Mouse (Mus musculus) cerebellum, adult 9-11 months (tissue): ENCODE measurements around the gene Defa21.
"Not testable (repeated sequence)": the region's sequence is repeated elsewhere in the genome, so short reads cannot be mapped to it uniquely, and the experiment has no call there.

Experiments used
- DNase-seq: peaks from one replicate; pipeline ENCODE4 v3.0.0; 2022

Defa21 gene

DNA sequence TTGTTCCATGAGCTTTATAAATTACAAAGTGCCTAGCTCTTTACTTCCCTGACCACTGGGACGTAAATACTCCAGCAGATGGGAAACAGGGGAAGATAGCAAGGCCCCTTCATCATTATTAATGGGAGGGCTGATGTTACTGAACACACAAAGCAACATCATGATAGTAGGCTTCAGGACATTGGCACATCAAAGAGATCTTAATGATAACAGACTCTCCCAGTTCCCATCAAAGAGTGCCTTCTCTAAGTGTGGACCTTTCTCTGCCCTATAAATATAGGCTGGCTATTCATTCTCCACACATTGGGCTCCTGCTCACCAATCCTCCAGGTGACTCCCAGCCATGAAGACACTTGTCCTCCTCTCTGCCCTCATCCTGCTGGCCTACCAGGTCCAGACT is at the start of gene Defa21:
Gene Defa21 (plus strand): TSS at position 301 of the 400 bp plus-strand sequence.
- DNase-seq, result not testable (repeated sequence)

- no peak for DNase-seq
These were observed 45.5 kb upstream of the Defa21 start for GRCm38 (mm10) chr8:20979846-20980245.

- not testable (repeated sequence) for DNase-seq
These were observed 31.3 kb upstream of the Defa21 start for GRCm38 (mm10) chr8:20994042-20994441.

- no peak for DNase-seq
These were observed 28.6 kb upstream of the Defa21 start for GRCm38 (mm10) chr8:20996776-20997175.

DNA sequence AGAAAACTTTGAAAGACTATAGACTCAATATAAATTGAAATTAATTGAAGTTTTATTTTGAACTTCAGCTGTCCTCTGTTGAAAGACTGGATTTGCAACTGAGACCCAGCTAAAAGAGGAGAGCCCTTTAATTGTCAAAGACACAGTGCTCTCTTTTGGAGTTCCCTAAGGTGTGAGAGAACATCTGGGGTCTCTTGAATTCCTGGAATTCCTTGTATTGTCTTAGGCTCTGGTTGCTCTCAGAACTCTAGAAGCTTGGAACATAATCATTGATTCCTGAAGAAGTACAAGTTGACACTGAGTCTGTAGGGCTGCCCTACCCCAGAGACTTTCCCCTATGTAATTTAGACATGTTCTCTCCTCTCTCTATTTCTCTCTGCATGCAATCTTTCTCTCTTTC is 28.1 kb upstream of the Defa21 start:
- no peak for DNase-seq

GRCm38 (mm10) chr8:21001171-21001570 is 24.2 kb upstream of the Defa21 start:
- no peak for DNase-seq

DNA sequence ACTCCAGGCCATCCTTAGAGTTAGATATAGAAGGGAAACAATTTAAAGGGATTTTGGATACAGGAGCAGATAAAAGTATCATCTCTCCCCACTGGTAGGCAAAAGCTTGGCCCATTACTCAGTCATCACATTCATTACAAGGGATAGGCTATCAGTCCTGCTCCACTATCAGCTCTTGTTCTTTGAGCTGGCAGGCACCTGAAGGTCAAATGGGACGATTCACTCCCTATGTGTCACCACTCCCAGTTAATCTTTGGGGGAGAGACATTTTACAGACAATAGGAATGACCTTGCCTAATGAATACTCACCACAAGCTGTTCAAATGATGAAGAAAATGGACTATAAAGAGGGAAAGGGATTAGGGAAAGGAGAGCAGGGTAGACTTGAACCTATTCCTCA is 18.5 kb upstream of the Defa21 start:
- DNase-seq, result no peak

- DNase-seq, result not testable (repeated sequence)
These were observed 16.8 kb upstream of the Defa21 start for GRCm38 (mm10) chr8:21008578-21008977.

GRCm38 (mm10) chr8:21010548-21010947 is 14.8 kb upstream of the Defa21 start:
- DNase-seq, result not testable (repeated sequence)

DNA sequence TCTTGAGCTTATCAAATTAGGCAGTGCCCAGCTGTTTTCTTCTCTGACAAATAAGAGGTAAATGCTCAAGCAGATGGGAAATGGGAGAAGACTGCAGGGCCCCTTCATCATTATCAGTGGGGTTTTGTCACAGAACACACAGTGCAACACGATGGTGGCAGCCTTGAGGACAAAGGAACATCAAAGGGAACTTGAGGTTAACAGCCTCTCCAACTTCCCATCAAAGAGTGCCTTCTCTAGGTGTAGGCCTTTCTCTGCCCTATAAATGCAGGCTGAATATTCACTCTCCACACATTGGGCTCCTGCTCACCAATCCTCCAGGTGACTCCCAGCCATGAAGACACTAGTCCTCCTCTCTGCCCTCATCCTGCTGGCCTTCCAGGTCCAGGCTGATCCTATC is 29.4 kb downstream of the Defa21 start, which contains the start of gene Defa23:
Gene Defa23 (plus strand): TSS at position 301 of the 400 bp plus-strand sequence.
- DNase-seq, result not testable (repeated sequence)

GRCm38 (mm10) chr8:21064738-21065137 is 39.4 kb downstream of the Defa21 start, which contains the start of gene Defa35:
Defa35 (plus strand) TSS chr8:21065038.
- DNase-seq, result not testable (repeated sequence)
